ENCODE assay signal across 10 mouse cellular contexts in genomic region chr19:54756681-54757257, GRCm38 (mm10).
DNase-seq lines count a peak whose midpoint lies in the region; ATAC-seq and TF ChIP-seq lines count a peak whose summit lies in the region.
"Had no signal": no experiment of that assay in that cellular context is flagged by ENCODE, and none has a peak within 500 bp of the region (broad histone marks: within the 10 kb centered on the region; RNA-seq: fewer than 3 reads in every experiment).

No protein-coding gene starts in this region.

- H3K36me3 ChIP-seq in heart, embryonic 16.5 days (ENCODE audit: control insufficient read depth, insufficient read depth), result no peaks in the 10 kb centered on the region
- H3K36me3 ChIP-seq in kidney, embryonic 16.5 days (ENCODE audit: insufficient read depth, low read length), result no peaks in the 10 kb centered on the region
- H3K36me3 ChIP-seq: intestine, embryonic 15.5 days had no signal

- no peak for ATAC-seq in heart, embryonic 16.5 days (replicated peaks; ENCODE audit: extremely low read depth, insufficient read depth, low FRiP score)
- no peak for ATAC-seq in kidney, embryonic 16.5 days (ENCODE audit: low FRiP score, low TSS enrichment)
- ATAC-seq in inflammation-experienced regulatory T-cells, adult 6 months, result no peak
- ATAC-seq: intestine, embryonic 15.5 days had no signal

- H3K27me3 ChIP-seq in heart, embryonic 16.5 days (ENCODE audit: control insufficient read depth, insufficient read depth, low read length), result no peaks in the 10 kb centered on the region
- H3K27me3 ChIP-seq in kidney, embryonic 16.5 days (ENCODE audit: insufficient read depth, low read length), result no peaks in the 10 kb centered on the region
- H3K27me3 ChIP-seq: intestine, embryonic 15.5 days had no signal

- H3K9me3 ChIP-seq in heart, embryonic 16.5 days (replicated peaks; ENCODE audit: control insufficient read depth, low read length), result no peaks in the 10 kb centered on the region
- no peaks in the 10 kb centered on the region for H3K9me3 ChIP-seq in kidney, embryonic 16.5 days (ENCODE audit: low read length)
- H3K9me3 ChIP-seq: intestine, embryonic 15.5 days had no signal

- H3K4me1 ChIP-seq in heart, embryonic 16.5 days (ENCODE audit: control insufficient read depth, insufficient read depth, low read length), result peaks cover 8% of the 10 kb centered on the region
- H3K4me1 ChIP-seq in kidney, embryonic 16.5 days (ENCODE audit: insufficient read depth, low read length), result no peaks in the 10 kb centered on the region
- H3K4me1 ChIP-seq: intestine, embryonic 15.5 days had no signal

- no peak overlapping the region for H3K4me2 ChIP-seq in heart, embryonic 16.5 days (ENCODE audit: low read depth, low read length)
- H3K4me2 ChIP-seq in kidney, embryonic 16.5 days (replicated peaks; ENCODE audit: low read depth, low read length), result no peak overlapping the region
- H3K4me2 ChIP-seq: intestine, embryonic 15.5 days had no signal

- H3K4me3 ChIP-seq in heart, embryonic 16.5 days (ENCODE audit: low read length), result no peak overlapping the region
- no peak overlapping the region for H3K4me3 ChIP-seq in kidney, embryonic 16.5 days (ENCODE audit: low read length)
- H3K4me3 ChIP-seq: intestine, embryonic 15.5 days had no signal

- peak overlapping the region; percentile 16; the same call in 1 of the 2 replicates for H3K27ac ChIP-seq in heart, embryonic 16.5 days (ENCODE audit: low read length)
- no peak overlapping the region for H3K27ac ChIP-seq in kidney, embryonic 16.5 days (ENCODE audit: low read length)
- H3K27ac ChIP-seq: intestine, embryonic 15.5 days had no signal

- no peak for TF ChIP-seq POLR2A in brain, embryonic 14.5 days (IDR thresholded peaks at IDR 0.05; ENCODE audit: borderline replicate concordance, extremely low read depth, insufficient read depth, insufficient read length, poor library complexity, severe bottlenecking)

- TF ChIP-seq CTCF in brain, embryonic 14.5 days (IDR thresholded peaks at IDR 0.05; ENCODE audit: borderline replicate concordance, extremely low read depth, insufficient read depth, insufficient read length), result no peak

- H3K9ac ChIP-seq in heart, embryonic 16.5 days (ENCODE audit: low read length), result no peak overlapping the region
- no peak overlapping the region for H3K9ac ChIP-seq in kidney, embryonic 16.5 days (replicated peaks; ENCODE audit: low read length)
- H3K9ac ChIP-seq: intestine, embryonic 15.5 days had no signal

- DNase-seq in heart, adult 9 months (ENCODE audit: low spot score in 2 of 2), result no peak
- DNase-seq in brain, embryonic 14.5 days (ENCODE audit: low read depth), result peak; percentile 56
- peak; percentile 47 to 51 for DNase-seq in layer of hippocampus, adult 8-10 months (ENCODE audit: low spot score in 2 of 2)
- peak; percentile 72 for DNase-seq in right cerebral cortex, adult 18-20 months
- no peak for DNase-seq in urinary bladder, adult 2 months (ENCODE audit: low spot score)
- DNase-seq: cerebellum, postnatal 36 days had no signal

- 33% methylated on average over 8 of the region's 8 CpGs for WGBS in heart, embryonic 16.5 days
- 66% methylated on average over 8 of the region's 8 CpGs for WGBS in kidney, embryonic 16.5 days

Comparison
In these comparisons a context has a peak if more than half of its experiments do, and no peak if none do; other contexts are left out.
1. DNase-seq: peak in brain, embryonic 14.5 days (single experiment), layer of hippocampus, adult 8-10 months (2 of 2) and right cerebral cortex, adult 18-20 months (single experiment); none in heart, adult 9 months (0 of 2) and urinary bladder, adult 2 months (single experiment).